Mouse (Mus musculus) bone marrow, adult 2 months (tissue): ENCODE data around the gene Smok3b.

Experiments used
- CTCF ChIP-seq: fragments of 200-500 bp; IDR thresholded peaks from 2 replicates; pipeline ENCODE4 v1.5.1; 2011; ENCODE audit warnings: low read length, control low read depth; ENCODE audit not compliant: control insufficient read depth, insufficient read depth
- POLR2A ChIP-seq: fragments of 200-500 bp; IDR thresholded peaks from 2 replicates; pipeline ENCODE4 v1.6.1; 2011; ENCODE audit warnings: low read depth, mild to moderate bottlenecking, control low read depth, low read length, borderline replicate concordance; ENCODE audit not compliant: control insufficient read depth

- no peak for TF ChIP-seq CTCF
- no peak for TF ChIP-seq POLR2A
Measured at GRCm38 (mm10) chr5:138081446-138081845, 60.2 kb downstream of the Smok3b start.
